Mouse (Mus musculus): ENCODE data around the gene Gm732.

Gene Gm732

DNA sequence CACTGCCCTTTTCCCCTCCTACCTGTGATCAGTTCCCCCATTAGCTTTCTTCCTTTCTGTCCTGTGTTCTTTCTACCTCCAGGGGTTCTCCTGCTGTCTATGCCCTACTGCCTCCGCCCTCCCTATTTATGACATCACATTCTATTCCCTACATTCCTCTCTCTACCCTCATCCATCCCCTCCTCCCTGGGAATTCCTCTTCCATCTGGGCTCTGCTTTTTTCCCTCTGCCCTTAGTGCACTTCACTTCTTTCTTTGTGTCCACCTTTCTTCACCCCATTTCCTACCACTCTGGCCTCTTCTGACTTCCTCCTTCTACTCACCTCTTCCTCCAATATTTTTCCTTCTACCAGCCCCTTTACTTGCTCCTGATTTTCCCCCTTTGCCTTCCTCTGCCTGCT lies at the start of gene Gm732:
TSS of gene Gm732 (minus strand) at position 101 of the 400 bp plus-strand sequence.
- DNase-seq (ENCODE audit: low read depth in 2 of 2, low spot score in 2 of 2) = no peak

All from CD8-positive naive resting alpha-beta T cell, adult 2 months (primary cell).